Mouse (Mus musculus) MEL-GATA-1-ER (cell line): ENCODE data around the gene Mmaa.

Experiments
- DNase-seq: peaks from one replicate; pipeline ENCODE4 v3.0.0-alpha.2; 2012; ENCODE audit warnings: low read depth; ENCODE audit errors: extremely low read depth

The Mmaa gene

DNA sequence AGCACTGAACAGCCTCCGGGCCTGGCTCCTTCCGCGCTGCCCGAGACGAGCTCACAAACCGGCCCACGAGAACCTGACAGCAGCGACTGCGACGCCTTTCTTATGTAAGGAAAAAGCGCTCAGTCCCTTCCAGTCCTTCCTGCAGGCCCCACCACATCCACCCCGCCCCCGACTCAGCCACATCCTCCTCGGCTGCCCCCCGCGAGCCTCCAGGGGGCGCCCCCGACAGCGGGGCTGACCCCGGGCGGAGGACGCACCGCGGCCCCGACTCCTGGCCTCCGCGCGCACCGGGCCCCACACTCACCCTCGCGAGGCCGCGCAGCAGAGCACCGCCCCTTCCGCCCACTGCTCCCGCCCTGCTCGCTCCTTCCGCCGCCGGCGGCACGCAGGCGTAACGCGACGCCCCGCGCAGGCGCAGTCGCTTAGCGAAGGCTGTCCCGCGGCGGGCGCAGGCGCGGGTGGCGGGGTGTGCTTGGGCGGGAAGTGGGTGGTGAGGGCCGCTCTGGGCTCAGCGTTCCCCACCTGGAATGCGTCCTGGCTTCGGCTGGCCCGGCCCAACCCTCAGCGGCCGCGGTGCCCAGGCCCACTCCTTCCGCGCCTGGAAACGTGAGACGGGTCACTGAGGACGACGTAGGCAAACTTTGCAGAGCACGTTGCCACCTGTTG, at the start of gene Mmaa:
TSS of gene Mmaa (minus strand) at position 328 of the 666 bp plus-strand sequence.
- peak; percentile 68 for DNase-seq

GRCm38 (mm10) chr8:79341236-79341635, 46.5 kb upstream of the Mmaa start:
- no peak for DNase-seq

GRCm38 (mm10) chr8:79339555-79339954, 44.8 kb upstream of the Mmaa start:
- DNase-seq: no peak

- no peak for DNase-seq
These were observed 43.9 kb upstream of the Mmaa start for GRCm38 (mm10) chr8:79338619-79339018.

DNA sequence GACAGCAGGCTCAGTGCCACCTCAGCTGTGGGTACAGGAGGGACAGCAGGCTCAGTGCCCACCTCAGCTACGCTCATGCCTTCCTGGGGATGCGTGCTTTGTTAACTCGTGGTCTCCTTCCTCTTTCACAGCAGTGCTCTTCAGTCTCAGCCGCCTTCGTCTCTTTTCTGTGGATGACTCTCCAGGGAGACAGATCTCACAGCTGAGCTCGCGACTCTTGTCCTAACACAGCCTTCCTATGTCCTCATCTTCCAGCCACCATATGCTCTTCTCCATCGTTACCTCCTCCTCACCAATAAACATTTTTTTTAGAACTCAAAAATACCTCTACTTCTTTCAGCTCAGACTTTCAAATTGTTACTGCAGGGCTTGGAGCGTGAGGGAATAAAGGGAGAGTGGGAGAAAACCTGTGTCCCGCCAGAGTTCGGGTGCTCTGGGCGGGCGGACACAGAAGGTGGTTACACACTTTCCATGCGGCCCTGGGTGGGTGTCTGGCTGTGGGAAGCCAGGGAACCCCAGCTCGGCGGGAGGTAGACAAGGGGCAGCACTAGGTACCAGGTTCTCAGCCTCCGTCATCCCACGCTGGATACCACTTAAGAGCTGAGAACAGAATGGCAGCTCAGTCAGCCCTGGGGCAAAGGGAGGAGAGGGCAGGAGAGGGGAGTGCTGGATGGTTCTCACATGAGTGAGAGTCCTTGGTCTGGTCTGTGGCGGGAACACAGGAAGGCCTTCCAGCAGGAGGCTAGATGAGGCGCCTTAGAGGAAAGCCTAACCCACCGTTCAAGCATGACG, 37.6 kb upstream of the Mmaa start:
- DNase-seq: no peak

DNA sequence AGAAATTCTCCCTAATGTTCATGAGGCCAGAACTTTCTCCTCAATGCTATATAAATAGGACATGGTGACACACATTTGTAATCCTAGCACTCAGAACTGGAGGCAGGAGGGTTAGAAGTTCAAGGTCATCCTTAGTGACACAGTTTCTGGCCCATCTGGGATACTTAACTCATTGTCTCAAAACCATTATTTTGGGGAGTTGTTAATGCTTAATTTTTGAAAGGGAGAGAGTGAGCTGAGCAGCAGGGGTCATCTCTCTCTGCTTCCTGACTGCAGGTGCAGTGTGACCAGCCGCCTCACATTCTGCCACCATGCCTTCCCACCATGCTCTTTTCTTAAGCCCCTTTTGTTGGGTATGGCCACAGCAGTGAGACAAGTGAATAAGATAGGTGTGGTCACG, 36.8 kb upstream of the Mmaa start:
- no peak for DNase-seq

DNA sequence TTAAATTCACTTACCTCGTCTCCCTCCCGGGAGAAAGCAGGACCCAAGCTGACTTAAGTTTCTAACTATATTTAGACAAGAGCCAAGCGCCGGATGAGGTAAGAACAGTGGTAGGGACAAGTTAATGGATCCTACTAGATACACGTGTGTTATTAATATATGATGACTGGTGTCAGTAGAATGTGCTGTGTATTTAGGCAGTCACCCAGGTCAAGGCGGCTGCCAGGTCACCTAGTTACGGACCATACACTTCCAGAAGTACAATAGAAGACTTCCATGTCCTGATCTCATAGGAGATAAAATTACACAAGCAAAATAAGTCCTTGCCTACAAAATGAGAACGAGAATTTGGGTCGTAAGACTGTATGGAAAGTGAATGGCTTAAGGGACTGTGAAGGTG, 36.3 kb upstream of the Mmaa start:
- DNase-seq: no peak

GRCm38 (mm10) chr8:79329735-79330134, 35.0 kb upstream of the Mmaa start:
- no peak for DNase-seq

DNA sequence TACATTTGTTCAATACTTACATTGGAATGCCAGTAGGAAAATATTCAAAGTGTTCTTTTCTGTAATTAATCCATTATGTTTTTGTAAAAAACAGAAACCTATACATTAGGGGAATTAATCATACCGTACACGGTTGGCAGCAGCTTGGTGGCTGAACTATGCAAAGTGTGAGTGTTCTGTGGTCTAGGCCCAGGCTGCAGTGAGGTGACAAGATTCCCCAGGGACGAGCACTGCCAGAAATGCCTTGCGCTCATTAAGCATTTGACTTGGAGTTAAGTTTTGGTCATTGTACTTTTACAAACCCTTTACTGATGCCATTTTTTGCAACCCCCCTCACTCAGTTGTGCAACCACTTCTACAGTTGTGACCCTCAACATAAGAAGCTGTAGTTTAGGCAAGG, 34.4 kb upstream of the Mmaa start:
- DNase-seq: no peak

- DNase-seq: no peak
These were observed 30.8 kb upstream of the Mmaa start for GRCm38 (mm10) chr8:79325510-79325909.

- DNase-seq: no peak
These were observed 30.2 kb upstream of the Mmaa start for GRCm38 (mm10) chr8:79324928-79325327.

- no peak for DNase-seq
These were observed 29.3 kb upstream of the Mmaa start for GRCm38 (mm10) chr8:79324036-79324435.

DNA sequence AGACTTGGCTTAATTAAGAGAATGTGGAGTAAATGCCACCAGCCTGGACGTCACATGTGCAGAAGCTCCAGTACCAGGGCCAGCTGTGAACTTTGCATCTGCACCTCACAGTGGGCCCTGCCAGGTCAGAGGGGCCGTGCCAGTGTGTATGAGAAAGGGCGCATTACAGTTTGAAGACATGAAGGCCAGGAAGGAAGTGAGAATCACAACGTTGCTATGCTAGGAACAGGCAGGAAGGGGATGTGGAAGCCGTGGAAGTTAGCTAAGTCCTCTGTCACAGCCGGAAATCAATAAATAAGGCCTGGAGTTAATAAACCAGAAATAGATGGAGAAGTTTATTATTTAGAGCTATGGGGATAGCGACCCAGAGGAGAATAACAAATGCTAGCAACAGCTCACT, 28.4 kb upstream of the Mmaa start:
- DNase-seq: no peak

GRCm38 (mm10) chr8:79310801-79311200, 16.1 kb upstream of the Mmaa start:
- DNase-seq: no peak

DNA sequence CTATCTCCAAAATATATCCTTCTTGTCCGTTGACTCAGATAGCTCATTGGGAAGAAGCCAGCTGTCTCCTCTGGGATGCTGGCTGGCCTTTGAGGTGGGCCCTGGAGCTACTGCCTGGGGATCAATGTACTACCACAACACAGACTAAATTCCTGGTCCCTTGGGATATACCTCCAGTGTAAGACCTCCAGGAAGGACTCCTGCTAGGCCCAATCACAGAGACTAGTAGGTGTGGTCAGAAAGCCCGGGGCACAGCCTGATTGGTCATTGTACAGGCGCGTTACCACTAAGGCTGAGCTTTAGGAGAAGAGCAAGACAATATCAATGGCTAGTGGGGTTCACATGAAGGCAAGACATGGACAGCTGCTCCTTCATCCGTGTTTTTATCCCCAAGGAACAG, 11.2 kb upstream of the Mmaa start:
- no peak for DNase-seq

GRCm38 (mm10) chr8:79301548-79301947, 6.8 kb upstream of the Mmaa start:
- DNase-seq: no peak

GRCm38 (mm10) chr8:79299704-79300103, 5.0 kb upstream of the Mmaa start:
- no peak for DNase-seq

GRCm38 (mm10) chr8:79297763-79298162, 3.0 kb upstream of the Mmaa start:
- no peak for DNase-seq

DNA sequence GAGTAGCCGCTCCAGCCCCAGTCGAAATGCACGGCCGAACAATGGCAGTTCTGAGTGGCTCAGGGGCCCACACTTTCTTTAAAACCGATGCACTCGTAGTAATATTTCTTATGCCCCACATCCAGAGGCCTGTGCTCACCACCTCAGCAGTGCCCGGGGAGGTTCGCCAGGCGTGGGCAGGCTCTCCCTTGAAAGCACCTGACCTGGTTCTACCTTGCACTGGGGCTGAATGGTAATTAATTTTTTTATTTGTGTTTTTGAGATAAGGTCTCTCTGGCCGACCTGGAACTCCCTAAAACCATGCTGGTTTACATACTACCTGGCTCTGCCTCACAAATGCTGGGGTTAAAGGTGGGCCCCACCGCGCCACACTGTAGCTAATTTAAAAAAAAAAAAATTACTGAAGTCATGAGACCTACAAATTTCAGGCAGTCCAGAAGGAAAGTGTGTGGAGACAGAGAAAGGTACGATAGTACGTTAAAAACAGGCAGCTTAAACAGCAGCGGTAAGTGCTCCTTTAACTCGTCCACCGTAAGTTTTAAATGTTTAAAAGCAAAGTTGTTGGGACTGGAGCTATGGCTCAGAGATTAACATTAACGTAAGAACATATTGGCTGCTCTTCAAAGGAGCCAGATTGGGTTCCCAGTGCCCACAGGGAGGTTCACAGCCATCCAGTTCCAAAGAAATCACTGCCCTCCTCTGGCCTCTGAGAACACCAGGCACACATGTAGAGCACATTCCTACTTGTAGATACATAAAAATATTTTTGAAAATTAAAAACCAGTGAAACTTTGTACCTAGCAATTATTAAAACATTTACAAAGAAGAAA, 754 bp upstream of the Mmaa start:
- DNase-seq: no peak

GRCm38 (mm10) chr8:79293841-79294240, 896 bp downstream of the Mmaa start:
- no peak for DNase-seq

GRCm38 (mm10) chr8:79292712-79293264, 1.9 kb downstream of the Mmaa start:
- no peak for DNase-seq

- no peak for DNase-seq
These were observed 5.1 kb downstream of the Mmaa start for GRCm38 (mm10) chr8:79289592-79289991.
